Mouse (Mus musculus) urinary bladder, postnatal 14 days (tissue): Measurements from ENCODE around the gene Syvn1.
"Not testable (repeated sequence)": the region's sequence is repeated elsewhere in the genome, so short reads cannot be mapped to it uniquely, and the experiment has no call there.

ENCODE experiments used
- DNase-seq: peaks from one replicate; pipeline ENCODE4 v3.0.0; 2021; ENCODE audit warnings: low spot score

Syvn1 gene

DNA sequence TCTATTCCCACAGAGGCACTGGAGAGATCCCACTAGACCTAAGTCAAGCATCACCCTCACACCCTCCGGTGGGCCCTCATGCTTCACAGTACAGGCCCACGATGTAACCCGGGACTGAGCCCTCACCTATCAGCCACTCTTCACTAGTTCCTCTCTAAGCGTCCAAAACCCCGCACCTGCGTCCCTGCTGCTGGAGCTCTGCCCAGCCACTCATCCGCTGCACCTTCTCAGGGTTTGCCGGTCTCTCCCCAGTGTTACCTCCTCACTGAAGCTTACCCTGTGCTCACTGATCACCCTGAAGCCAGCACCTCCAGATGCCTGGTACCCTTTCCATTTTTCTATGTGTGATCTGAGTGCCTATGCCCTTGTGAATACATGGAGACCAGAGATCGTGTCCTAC, 4.1 kb upstream of the Syvn1 start:
- DNase-seq = no peak

DNA sequence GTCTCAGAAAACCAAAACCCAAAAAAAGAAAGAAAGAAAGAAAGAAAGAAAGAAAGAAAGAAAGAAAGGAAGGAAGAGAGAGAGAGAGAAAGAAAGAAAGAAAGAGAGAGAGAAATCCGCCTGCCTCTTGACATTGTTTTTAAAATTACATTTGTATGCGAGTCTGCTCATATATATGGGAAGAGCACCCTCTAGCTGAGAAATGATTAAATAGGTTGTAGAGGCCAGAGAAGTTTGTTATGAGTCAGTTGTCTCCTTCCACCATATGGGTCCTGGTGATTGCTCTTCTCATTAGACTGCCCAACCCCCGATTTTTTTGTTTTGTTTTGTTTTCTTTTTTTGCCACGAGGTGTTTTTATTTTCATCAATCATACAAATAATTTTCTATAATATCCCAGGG, 2.3 kb upstream of the Syvn1 start:
- DNase-seq = not testable (repeated sequence)

DNA sequence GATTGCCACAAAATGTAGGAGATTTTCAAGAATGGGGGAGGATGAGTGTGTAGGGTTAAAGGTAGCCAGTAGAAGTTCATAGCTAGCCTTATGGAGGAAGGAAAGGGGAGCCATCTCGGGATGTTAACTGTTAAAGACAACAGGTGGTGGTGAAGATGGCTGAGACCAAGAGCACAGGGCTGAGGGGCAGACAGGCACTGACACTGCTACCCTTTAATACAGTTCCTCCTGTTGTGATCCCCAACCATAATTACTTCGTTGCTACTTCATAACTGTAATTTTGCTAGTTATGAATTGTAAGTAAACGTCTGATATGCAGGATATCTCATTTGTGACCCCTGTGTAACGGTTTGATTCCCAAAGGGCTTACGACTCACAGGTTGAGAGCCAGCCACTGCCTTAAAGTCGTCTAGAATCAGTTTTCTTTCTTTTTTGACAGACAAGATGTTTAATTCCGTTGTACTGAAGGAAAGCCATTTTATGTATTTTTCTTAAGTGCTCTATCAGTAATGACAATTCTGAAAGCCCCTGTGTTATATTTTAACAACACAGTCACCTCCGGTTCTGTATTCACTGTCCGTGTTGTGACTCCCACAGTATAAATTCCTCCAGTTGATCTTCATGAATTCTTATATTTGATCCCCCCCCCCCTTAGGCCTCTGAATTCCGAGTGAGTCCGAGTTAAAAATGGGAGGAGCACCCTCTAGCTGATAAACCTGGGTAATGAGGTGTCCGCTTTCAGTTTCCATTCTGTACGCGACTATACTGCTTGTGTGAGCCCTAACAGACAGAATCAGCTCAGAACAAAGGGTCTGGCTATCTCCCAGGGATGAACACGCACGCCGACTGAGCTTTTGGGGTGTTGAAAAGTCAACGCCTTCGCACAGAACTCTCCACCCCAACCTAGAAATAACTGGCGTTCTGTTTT, 746 bp upstream of the Syvn1 start:
- no peak for DNase-seq

DNA sequence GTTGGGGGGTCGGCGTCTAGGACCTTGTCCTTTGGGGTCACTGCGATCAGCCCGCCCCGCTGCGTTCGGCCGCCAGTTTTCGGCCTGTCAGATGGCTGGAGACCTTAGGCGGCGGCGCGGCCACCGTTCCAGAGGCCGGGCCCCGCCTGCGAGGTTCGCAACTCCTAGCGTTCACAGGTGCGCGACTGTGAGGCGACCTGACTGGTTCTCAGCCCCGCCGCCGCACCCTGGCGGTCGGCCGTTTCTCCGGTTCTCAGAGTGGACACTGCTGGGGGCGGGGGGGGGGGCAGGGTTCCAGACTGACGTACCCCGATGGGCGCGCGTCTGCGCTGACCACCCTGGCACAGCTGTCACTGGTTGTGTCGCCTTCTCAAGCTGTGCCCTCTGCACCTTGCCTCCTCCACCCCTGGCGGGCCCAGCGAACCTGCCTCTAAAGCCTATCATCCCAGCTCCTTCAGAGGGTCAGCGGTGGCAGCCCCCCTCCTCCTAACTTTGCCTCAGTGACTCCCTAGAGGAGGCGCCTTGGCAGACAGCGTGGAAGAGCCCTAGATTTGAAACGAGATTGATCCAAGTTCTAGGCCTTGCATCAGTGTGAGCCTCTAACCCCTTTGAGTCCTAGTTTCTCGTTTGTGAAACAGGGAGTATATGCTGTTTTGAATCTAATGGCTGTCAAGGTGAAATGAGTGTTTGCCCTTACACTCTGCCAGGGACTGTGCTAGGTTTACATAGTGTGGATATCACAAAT, 950 bp downstream of the Syvn1 start:
- no peak for DNase-seq

DNA sequence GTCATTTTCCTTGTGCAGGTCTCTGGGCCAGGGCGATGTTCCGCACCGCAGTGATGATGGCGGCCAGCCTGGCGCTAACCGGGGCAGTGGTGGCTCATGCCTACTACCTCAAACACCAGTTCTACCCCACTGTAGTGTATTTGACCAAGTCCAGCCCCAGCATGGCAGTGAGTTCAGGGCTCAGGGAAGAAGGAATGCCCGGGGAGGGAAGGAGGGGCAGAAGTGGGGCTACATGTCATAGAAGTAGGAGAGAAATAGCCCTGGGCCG, 1.5 kb downstream of the Syvn1 start:
- no peak for DNase-seq

DNA sequence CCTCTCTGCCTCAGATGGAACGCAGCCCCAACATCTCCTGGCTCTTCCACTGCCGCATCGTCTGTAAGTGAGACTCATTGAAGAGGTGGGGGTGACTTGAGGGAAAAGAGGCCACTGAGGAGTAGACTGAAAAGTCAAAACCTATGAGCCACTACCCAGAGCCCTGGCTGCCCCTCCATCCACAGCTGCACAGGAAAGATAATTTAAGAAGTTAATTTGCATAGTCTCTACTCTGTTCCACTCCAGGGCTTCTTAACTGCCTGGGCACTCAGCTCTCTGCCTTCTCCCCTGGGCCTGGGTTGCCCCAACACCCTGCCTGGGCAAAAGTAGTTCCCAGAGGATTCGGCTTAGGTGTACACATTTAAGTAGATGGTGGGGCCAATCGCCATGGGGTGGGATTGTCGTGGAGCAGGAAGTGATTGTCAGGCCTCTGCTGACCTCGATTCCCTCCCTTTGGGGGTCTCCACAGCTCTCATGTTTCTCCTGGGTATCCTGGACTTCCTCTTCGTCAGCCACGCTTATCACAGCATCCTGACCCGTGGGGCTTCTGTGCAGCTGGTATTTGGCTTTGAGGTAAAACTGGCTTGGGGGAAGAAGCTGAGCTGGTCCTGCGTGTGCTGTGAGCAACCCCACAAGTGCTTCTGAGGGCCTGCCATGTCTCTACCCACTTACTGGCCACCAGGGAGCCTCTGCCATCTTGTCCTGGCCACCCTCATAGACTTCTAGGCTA, 2.5 kb downstream of the Syvn1 start:
- DNase-seq = no peak

DNA sequence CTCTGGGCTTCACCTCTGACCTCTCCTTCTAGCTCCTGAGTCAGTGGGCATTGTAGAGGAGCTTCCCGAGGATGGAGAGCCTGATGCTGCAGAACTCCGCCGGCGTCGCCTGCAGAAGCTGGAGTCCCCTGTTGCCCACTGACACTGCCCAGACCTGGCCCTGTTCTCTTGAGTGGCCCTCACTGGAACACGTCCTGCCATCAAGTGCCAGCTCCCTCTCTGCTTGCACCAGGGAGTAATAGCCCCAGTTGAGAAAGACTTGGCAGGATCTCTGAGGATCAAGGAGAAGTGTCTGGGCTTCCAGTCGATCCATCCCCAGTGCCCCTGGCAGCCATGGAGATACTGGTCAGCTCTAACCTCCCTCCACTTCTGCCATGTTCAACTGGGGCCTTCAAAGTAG, 6.1 kb downstream of the Syvn1 start:
- no peak for DNase-seq

DNA sequence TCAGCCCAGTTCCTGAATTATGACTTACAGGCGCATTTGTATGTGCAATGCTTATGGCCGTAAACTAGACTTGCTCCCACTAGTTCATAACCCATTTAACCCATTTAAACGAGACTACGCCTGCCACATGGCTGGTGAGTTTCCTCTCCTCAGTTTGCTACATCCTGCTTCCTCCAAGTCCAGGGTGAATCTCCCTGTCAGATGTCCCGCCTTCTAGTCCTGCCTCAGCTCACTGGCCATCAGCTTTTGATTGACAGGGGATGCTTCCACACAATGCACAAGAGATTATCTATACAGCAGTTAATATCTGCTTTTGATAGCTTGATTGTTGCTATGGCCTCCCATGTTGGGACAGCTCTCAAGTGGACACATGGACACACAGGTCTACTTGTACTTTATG, 7.9 kb downstream of the Syvn1 start:
- DNase-seq = no peak

DNA sequence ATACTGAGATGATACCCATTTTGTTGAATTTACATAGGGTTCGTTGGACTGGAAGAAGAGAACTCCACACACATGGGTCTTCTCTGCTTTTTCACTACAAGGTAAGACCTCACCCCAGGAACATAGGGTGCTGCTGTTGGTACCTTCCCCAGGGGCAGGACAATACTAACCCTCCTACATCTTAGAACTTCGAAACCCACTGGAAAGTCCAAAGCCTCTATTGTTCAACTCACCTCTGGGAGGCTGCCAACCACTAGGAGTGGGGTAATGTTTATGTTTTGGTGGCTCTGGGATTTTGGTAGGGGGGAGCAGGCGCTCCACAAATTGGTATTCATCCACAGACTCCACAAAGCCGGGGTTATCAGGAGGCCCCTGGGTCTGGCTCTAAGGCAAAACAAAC, 10.3 kb downstream of the Syvn1 start:
- no peak for DNase-seq

DNA sequence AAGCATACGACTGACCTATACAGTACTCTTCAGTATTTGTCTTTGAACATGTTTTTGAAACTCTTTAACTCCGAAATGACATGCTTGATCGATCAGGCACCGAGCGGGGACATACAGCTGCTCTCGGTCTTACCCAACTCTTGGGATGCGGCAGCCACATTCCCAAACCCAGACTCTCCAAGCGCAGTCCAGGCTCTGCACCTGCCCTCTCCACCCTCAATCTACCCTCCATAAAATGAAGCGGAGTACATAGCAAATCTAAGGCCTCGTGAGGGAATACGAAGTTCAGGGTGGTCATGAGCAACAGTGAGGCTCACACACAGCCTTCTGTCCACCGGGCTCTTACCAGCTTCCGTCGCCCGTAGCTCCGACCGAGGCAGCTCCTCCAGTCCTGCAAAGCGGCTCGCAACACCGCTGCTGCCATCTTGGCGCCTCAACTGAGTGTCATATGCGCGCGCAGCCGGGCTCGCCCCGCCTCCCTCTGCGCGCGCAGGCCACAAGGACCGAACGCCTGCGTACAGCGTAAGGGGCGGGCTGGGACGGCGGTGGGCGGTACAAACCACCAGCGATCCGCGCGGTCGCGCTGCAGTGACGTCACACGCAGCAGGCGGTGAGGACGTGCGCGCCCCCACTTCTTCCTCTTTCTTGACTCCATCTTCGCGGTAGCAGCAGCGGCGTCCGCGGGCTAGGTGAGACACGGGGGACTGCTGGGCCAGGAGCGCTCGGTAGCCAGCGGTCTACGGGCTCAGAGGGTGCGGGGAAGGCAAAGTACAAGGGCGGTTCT, 11.1 kb downstream of the Syvn1 start, which contains the start of the genes Mrpl49 and Fau:
Mrpl49 (minus strand) TSS at position 473 of the 784 bp plus-strand sequence.
Fau (plus strand) TSS at position 532 of the 784 bp plus-strand sequence.
- DNase-seq = peak; percentile 99

DNA sequence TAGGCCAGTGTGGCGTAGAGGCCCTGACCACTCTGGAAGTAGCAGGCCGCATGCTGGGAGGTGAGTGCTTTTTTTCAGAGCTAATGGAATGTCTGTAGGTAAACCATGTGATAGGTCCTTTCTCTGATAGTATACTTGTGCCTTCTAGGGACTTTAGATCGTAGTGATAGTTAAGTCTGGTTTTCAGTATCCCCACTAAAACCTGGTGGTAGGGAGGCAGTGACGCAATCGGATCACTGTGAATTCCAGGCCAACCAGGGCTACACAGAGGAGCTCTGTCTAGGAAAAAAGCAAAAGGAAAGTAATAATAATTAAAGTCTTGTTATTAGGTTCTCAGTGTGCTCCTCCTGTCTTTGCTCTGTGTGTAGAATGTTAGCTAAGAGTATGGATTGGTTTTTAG, 12.1 kb downstream of the Syvn1 start:
- no peak for DNase-seq

DNA sequence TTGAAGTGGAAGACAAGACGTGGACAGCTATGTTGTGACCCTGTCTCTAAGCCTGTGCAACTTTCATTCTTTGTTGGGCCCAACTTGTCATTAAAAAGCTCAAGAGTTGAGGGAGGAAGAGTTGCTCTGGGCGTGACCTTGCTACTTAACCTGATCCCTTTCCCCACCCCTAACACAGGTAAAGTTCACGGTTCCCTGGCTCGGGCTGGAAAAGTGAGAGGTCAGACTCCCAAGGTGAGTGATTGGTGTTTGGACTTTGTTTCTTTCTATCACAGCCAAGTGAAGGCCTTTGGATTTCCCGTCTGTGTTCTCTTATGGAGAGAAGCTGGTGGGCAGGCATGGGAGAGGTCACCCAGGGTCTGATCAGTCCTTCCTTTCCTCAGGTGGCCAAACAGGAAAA, 12.6 kb downstream of the Syvn1 start:
- DNase-seq = no peak

DNA sequence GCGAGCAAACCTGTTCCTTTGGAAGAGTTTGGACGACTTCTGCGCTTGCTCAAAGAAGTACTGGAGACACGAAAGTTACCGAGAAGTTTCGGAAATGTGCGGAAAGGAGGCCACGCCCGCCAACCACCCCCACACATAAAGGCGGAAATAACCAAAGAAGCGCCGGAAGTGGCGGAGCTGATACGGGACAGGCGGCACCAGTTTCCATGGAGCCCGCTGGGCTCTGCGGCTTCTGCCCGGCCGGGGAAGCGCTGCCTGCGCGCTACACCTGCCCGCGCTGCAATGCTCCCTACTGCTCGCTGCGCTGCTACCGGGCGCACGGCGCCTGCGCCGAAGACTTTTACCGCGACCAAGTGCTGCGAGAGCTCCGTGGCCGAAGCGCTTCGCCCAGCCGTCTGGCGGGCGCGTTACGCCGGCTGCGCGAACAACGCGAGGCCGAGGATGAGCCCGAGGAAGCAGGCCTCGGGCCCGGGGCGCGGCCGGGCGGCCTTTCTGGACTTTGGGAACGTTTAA, 14.7 kb downstream of the Syvn1 start, which contains the start of gene Znhit2:
Znhit2 (plus strand) TSS at position 172 of the 513 bp plus-strand sequence.
- DNase-seq = peak; percentile 95

DNA sequence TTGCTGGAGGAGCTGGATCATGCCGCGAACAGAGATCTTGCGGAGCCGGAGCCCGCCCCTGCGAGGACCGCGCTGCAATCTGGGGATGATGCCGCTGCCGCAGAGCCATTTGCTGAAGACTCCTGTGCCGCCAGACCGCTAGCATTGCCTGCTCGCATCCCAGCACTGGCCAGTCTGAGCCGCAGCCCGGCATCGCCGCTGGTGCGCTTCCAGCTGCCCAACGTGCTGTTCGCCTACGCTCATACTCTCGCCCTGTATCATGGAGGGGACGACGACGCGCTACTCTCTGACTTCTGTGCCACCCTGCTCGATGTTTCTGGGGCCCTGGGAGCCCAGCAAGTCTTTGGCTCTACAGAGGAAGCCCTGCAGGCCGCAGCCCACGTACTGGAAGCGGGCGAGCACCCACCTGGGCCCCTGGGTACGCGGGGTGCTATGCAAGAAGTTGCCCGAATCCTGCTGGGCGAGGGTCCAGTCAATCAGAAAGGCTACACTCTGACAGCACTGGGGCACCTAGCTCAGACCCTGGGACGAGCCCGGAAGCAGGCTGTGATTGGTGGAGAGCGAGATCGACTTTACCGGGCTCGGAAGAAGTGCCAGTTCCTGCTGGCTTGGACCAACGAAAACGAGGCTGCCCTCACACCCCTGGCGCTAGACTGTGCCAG, 15.4 kb downstream of the Syvn1 start:
- DNase-seq = peak; percentile 57

DNA sequence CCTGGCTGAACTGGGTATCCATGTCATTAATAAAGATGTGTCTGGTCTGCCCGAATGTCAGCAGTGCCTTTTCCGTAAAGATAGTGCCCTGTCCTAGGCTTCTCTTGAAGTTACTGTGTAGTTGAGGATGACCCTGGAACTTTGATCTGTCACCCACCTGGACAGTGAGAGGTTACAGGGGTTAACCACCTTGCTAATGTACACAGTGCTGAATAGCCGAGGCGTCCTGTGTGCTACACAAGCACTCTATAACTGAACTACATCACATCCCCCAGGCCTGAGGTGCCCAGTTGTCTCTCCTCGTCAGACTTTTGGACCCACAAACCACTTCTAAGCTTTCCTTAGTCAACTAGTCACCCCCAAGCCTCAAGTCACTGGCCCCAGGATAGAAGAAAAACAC, 16.0 kb downstream of the Syvn1 start:
- DNase-seq = no peak

DNA sequence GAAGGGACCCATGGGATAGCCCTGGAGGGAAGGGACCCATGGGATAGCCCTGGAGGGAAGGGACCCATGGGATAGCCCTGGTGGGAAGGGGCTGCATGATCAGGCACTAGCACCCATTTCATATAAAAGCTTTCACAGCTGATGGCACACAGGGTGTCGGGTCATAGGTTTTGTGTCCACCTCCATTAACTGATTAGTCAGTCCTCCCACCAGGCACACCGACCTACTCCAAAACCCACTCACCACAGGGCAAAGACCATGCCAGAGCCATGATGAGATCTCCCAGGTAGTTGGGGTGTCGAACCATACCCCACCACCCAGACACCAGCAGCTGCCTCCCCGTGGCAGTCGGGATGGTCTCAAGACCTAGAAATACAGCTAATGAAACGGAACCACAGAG, 16.7 kb downstream of the Syvn1 start:
- no peak for DNase-seq

DNA sequence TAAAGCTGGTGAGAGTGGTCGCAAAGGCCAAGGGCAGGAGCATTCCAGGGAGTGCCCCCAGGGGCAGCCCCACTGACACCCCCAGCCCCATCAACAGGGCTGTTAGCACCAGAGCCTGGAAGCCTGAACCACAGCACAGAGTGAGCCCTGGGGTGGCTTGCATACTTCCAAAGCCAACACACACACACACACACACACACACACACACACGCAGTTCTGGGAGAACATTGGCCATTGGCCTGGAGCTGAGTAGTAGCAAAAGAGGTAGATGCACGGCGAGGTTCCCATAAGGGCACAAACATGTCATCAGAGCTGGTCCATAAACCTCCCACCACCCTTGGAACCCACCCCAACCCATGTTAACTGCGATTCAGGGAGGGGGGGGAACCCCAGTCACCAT, 20.2 kb downstream of the Syvn1 start:
- DNase-seq = no peak

DNA sequence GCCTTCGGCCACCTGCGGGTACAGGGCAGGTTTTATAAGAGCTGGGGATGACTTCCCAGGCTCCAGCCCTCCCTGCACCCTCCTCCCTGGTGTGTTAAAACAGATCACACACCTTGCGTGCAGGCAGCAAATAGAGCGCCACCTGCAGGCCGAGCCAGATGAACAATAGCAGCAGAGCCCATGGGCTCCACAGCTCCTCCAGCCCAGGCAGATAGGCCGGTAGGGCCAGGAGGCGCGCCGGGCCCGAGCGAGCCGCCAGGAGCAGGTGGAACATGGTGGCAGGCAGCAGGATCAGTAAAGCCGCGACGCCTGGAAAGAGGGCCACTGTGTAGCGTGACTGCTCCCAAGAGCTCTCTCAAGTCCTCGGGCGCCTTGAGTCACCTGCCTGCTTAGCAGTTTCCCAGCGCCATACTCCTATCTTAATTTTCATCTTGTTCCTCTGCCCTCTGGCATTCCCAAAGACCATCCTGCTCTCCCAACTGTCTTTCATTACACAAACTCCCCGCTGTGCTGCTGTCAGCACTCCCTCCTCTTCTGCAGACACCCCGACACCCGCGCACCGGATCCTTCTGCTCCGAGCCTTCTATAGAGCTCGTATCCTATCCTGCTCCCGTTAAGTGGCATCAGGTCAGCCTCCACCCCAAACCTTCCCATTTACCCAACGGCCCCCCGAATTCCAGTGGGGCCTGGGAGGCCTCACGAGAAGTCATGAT, 20.8 kb downstream of the Syvn1 start:
- peak; percentile 86 for DNase-seq

DNA sequence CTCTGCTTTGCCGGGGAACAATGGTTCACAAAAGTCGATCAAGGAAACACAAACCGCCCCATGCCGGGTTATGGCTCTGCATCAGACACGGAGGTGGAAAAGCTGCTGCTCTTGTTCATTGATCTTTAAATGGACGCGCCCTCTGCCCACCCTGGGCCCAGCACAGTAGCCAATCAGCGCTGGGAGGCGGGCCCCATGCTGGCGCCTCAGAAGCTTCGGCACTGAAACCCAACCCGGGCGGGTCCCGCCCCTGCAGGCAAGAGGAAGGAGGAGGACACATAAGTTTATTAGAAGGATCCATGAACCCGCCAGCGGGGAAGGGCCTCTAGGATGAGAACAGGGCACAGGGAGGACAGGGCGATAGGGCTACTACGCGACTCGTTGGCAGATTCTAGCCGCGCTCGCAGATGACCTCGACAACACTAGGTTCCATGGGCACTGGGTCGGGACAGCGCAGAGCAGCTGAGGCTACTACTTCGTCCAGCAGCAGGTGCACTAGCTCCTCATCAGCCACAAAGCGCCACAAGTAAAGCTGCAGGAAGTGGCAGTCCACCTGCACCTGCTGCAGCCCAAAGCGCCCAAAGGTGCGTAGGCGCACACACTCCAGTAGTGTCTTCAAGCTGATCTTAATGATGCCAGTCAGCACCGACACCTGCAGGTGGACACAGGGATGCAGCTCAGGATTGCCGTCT, 21.5 kb downstream of the Syvn1 start, which contains the start of gene Tm7sf2:
Tm7sf2 (minus strand) TSS at position 650 of the 692 bp plus-strand sequence.
- peak; percentile 94 for DNase-seq

DNA sequence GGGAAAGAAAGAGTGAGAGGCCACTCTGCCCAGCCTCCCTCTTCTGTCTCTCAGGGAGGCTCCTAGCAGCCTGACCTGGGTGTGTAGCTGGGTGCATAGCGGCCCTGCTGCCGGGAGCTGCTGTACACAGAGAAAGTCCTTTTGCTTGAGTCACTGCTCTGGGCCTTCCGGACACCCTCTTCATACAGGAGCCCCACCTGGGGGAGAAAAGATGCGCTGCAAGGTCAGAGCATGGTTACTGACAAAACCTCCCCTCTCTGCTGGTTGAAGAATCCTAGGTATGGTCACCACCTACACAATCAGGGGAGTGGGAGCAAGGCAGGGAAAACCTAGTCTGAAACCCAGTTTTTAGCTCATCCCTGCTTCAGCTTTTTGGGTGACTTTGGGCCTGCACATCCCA, 22.6 kb downstream of the Syvn1 start:
- DNase-seq = peak; percentile 25
